Mouse (Mus musculus) limb, embryonic 11.5 days (tissue): ENCODE data around the gene Usp2. TPM values are rescaled to one million over a fixed set of nuclear protein-coding genes. Genes with fewer than 3 reads are reported as not detected.
A peak's percentile ranks its signal among the peaks of the same experiment; 100 is the strongest.

Experiments used
- ATAC-seq: fragments of 200-750 bp; cut with Nextera tagmentation; 2 replicates; pipeline ENCODE4 v1.8.0; 2017; ENCODE audit warnings: low read depth; ENCODE audit not compliant: insufficient number of reproducible peaks, low FRiP score, low TSS enrichment
- DNase-seq: peaks from one replicate; pipeline ENCODE4 v3.0.0-alpha.2; 2015; ENCODE audit warnings: low spot score
- H3K27ac ChIP-seq: fragments of 300-500 bp; sonication (generic); replicated peaks from 2 replicates; pipeline ENCODE4 v1.5.1; 2014; ENCODE audit warnings: low read depth, mild to moderate bottlenecking, low read length
- H3K27me3 ChIP-seq: fragments of 300-500 bp; sonication (generic); 2 replicates; pipeline ENCODE4 v1.6.1; 2014; ENCODE audit warnings: mild to moderate bottlenecking, low read length, mixed read lengths; ENCODE audit not compliant: control insufficient read depth, insufficient read depth
- H3K36me3 ChIP-seq: fragments of 300-500 bp; sonication (generic); 2 replicates; pipeline ENCODE4 v1.6.1; 2014; ENCODE audit warnings: mild to moderate bottlenecking, low read length, moderate library complexity, mixed read lengths; ENCODE audit not compliant: control insufficient read depth, insufficient read depth
- H3K4me1 ChIP-seq: fragments of 300-500 bp; sonication (generic); 2 replicates; pipeline ENCODE4 v1.6.1; 2014; ENCODE audit warnings: low read length, mixed read lengths; ENCODE audit not compliant: control insufficient read depth, insufficient read depth
- H3K4me2 ChIP-seq: fragments of 300-500 bp; sonication (generic); 2 replicates; pipeline ENCODE4 v1.6.1; 2014; ENCODE audit warnings: low read depth, mild to moderate bottlenecking, moderate library complexity; ENCODE audit not compliant: severe bottlenecking
- H3K4me3 ChIP-seq: fragments of 300-500 bp; sonication (generic); 2 replicates; pipeline ENCODE4 v1.5.1; 2014; ENCODE audit warnings: low read depth, low read length
- H3K9ac ChIP-seq: fragments of 300-500 bp; sonication (generic); 2 replicates; pipeline ENCODE4 v1.6.1; 2014; ENCODE audit warnings: mild to moderate bottlenecking, low read length
- H3K9me3 ChIP-seq: fragments of 300-500 bp; sonication (generic); 2 replicates; pipeline ENCODE4 v1.6.1; 2016; ENCODE audit warnings: low read length; ENCODE audit not compliant: control insufficient read depth
- WGBS: fragments of 180-500 bp; shearing (Covaris S2); extraction: QIAGEN DNeasy Blood & Tissue Kit; methylation state at CpG from one replicate; pipeline ENCODE4 v1.1.7; 2014; 5-methylcytosine and 5-hydroxymethylcytosine counted together
- polyA plus RNA-seq: library from polyadenylated mRNA; unstranded; fragments of >200 nt; fragmentation: Nextera tagmentation; extraction: Ambion mirVana; gene quantifications from 2 replicates; pipeline ENCODE4 v1.2.1, GENCODE M21; 2014

Gene Usp2
- polyA plus RNA-seq, 1 experiment from 2014 or later, result 8.7 TPM

DNA sequence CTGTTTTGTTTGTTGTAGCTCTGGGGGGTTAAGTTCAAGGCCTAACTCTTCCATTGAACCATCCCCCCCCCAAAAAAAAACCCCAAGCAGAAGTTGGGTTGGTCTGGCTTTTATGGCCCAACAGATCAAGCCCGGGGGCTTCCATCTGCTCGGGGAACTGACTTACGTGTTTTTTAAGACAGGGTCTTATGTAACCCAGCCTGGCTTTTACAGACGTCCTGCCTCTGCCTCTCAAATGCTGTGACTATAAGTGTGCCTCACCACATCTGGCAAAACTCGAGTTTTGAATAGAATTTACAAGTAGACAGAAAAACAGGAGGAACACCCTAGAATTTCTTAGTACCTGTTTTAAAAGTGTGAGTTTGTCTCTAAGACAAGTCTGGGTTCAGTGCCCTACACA, 14.8 kb downstream of the Usp2 start:
- no peak for ATAC-seq
- Histone ChIP-seq H3K9me3 (no peaks in the 10 kb centered on the region), H3K27me3 (peaks cover 15% of the 10 kb centered on the region), H3K4me3 (no peak overlapping the region), H3K36me3 (no peaks in the 10 kb centered on the region), H3K9ac (no peak overlapping the region), H3K4me2 (no peak overlapping the region), H3K4me1 (peaks cover 16% of the 10 kb centered on the region), H3K27ac (no peak overlapping the region)
- no peak for DNase-seq
- 41% methylated on average over 5 of the region's 5 CpGs for WGBS

DNA sequence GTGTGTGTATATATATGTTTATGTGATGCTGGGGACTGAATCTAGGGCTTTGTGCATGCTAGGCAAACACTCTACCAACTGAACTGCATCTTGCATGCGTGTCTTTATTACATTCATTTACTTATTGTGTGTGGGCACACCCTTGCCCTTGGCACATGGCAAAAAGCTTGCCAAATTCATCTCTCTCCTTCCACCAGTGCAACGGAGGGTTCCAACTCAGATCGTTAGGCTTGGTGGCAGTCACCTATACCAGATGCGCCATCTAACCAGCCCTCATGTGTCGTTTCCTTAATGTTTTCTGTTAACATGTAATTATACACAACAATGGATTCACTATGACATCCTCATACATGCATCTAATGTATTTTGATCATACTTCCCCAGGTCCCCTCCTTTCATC, 15.4 kb downstream of the Usp2 start:
- Histone ChIP-seq H3K36me3 (no peaks in the 10 kb centered on the region), H3K9me3 (no peaks in the 10 kb centered on the region), H3K9ac (no peak overlapping the region), H3K4me1 (peaks cover 16% of the 10 kb centered on the region), H3K4me2 (no peak overlapping the region), H3K4me3 (no peak overlapping the region), H3K27ac (no peak overlapping the region), H3K27me3 (peaks cover 17% of the 10 kb centered on the region)
- DNase-seq, result no peak
- ATAC-seq, result no peak
- WGBS, result 90% methylated on average over 5 of the region's 5 CpGs

DNA sequence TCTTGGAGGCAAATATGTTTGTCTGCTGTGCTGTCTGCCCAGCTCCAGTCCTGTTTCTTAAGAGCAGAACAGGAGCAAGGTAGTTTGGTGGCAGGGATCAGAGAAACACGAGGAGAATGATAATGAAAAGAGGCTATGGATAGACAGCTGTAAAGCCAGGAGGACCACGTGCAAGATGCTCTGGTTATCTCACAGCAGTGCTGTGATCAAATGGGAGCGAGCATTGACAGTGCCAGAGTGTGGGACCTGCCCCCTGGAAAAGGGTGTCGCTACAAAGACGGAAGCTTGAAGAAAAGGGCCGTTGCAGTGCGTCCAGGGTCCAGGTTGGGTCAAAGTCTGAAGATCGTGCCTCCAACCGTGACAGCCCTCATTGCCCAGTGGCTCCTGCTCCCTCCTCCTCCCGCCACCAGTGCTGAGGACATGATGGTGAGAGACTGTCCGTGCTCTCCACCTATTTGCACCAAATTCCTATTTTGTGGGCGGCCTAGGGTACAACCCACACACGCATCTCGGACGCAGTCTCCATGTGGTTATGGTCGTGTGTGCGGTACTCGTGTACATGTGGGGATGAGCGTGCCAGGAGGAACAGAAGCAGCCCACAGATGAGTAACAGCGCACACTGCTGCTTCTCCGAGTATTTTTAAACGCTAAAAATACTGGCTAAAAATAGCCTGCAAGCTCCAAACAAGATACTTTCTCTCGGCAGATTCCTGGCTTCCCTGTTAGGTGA, 16.7 kb downstream of the Usp2 start:
- no peaks in the 10 kb centered on the region for H3K9me3 ChIP-seq
- no peaks in the 10 kb centered on the region for H3K36me3 ChIP-seq
- ATAC-seq (no peak), DNase-seq (no peak)
- 7% methylated on average over 23 of the region's 23 CpGs for WGBS
- no peak overlapping the region for H3K9ac ChIP-seq
- peaks cover 19% of the 10 kb centered on the region for H3K4me1 ChIP-seq
- H3K27me3 ChIP-seq, result peaks cover 17% of the 10 kb centered on the region
- H3K4me3 ChIP-seq, result no peak overlapping the region
- no peak overlapping the region for H3K27ac ChIP-seq
- H3K4me2 ChIP-seq, result peak overlapping the region; percentile 99; the same call in 1 of the 2 replicates

DNA sequence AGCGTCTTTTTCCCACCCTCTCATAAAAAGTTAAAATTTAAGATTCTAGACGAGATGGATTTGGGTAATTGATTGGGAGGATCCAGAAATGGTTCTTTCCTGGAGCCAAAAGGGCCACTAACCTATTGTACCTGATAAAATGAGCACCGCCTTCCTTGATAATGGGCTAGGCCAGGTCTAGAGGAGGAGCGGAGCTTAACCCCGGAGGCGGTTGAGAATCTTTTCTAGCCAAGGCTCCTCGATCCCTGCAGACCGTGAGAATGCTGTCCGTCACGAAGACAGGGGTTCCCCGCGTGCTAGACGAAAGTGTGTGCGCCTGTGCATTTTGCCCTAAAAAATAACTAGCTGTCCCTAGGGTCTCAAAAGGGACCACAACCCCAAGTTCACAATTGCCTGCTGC, 17.4 kb downstream of the Usp2 start:
- Histone ChIP-seq H3K4me1 (peaks cover 14% of the 10 kb centered on the region), H3K4me3 (peak overlapping the region; percentile 58), H3K9ac (no peak overlapping the region), H3K36me3 (no peaks in the 10 kb centered on the region), H3K9me3 (no peaks in the 10 kb centered on the region), H3K27ac (no peak overlapping the region), H3K4me2 (peak overlapping the region; percentile 99), H3K27me3 (peaks cover 19% of the 10 kb centered on the region)
- 1% methylated on average over 14 of the region's 14 CpGs for WGBS
- no peak for DNase-seq
- no peak for ATAC-seq

DNA sequence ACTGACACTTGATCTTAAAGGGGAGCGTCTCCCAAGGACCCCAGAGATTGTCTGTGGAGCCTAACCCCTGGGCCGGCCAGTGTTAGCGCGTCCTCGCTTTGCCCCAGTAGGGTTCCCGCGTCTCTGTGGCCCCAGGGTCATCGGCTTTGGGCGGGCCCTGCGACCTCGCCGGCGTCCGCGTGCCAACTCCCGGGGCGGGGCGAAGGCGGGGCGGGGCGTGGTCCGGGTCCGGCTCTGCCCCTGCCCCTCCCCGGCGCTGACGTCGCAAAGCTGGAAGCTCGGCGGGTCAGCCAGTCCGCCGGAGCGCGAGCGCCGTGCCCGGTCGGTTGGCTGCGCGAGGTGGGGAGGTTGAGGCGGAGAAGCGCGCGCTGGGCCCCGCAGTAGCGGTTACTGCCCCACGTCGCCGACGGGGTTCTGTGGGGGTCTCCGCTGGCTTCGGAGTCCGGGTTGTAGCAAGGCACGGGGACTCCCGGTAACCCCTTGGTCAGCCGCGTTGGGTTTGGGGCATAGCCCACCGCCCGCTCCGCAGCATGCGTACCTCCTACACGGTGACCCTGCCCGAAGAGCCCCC, 17.9 kb downstream of the Usp2 start:
- H3K4me2 ChIP-seq, result peak overlapping the region; percentile 99
- peak overlapping the region; percentile 58 for H3K4me3 ChIP-seq
- H3K9me3 ChIP-seq, result no peaks in the 10 kb centered on the region
- peaks cover 19% of the 10 kb centered on the region for H3K27me3 ChIP-seq
- DNase-seq (peak; percentile 93), ATAC-seq (peak; percentile 52; the same call in 1 of the 2 replicates)
- under 1% methylated on average over 62 of the region's 62 CpGs for WGBS
- no peaks in the 10 kb centered on the region for H3K36me3 ChIP-seq
- H3K9ac ChIP-seq, result peak overlapping the region; percentile 68
- H3K4me1 ChIP-seq, result peaks cover 14% of the 10 kb centered on the region
- no peak overlapping the region for H3K27ac ChIP-seq

DNA sequence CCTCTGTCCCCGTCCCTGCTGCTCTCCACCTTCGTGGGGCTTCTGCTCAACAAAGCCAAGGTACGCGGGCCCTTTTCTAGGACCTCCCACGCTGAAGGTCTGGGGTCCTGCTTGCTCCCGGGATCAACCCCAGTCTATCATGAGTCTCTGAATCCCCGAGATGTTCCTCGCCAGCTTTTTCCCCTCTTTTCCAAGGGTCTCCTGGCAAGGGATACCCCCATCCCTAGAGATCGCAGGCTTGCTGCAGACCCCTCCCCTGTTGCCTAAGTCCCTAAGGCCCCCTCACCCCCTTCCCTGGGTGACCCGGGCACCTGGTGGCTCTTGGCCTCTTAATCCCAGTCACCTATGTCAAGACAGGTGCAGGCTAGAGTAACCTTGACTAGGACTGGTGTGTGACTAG, 18.5 kb downstream of the Usp2 start:
- H3K4me1 ChIP-seq, result peaks cover 14% of the 10 kb centered on the region
- H3K4me3 ChIP-seq, result peak overlapping the region; percentile 58
- peak overlapping the region; percentile 99 for H3K4me2 ChIP-seq
- 6% methylated on average over 10 of the region's 10 CpGs for WGBS
- ATAC-seq (no peak), DNase-seq (no peak)
- H3K9me3 ChIP-seq, result no peaks in the 10 kb centered on the region
- H3K27me3 ChIP-seq, result peaks cover 19% of the 10 kb centered on the region
- no peaks in the 10 kb centered on the region for H3K36me3 ChIP-seq
- H3K9ac ChIP-seq, result peak overlapping the region; percentile 68
- no peak overlapping the region for H3K27ac ChIP-seq

DNA sequence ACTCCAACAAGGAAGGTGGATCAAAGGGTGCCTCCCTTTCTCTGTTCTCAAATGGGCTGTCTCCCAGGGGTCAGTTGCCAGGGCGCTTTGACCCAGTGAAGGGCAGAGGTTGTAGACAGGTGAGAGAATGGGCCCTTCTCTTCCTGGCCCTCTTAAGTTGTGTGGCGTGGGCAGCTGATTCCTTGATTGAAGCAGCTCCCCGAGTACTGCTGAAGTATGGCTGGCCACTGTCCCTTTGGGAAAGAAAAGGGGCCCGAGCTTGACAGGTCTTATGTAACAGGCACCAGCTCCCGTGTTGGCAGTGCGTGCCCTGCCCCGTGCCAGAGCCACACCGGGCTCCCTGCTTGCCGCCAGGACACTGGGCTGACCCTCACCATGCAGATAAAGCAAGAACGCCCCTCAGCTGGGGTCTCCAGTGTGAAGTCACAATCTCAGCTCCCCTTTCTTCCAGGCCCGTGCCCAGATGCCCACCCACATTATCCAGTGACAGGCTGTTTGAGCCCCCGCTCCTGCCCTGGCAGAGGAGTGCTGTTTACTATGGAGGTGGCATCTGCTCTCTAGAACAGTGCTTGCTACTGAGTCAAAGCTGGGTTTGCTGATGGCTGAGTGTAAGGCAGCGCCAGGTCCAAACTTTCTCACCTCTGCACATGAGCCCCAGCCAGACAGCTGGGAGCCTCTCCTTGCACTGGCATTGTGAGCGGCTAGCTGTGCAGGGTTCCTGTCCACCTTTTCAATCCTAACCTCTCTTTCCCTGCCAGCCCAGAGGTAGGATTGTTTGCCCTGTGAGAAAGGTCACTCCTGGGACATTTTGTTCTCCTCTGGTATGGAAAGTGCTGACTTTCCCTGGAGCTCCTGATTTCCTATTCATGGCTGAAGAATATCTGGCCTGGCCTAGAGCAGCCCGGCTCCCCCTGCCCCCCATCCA, 19.2 kb downstream of the Usp2 start:
- H3K27me3 ChIP-seq, result peaks cover 19% of the 10 kb centered on the region
- peaks cover 14% of the 10 kb centered on the region for H3K4me1 ChIP-seq
- 64% methylated on average over 15 of the region's 15 CpGs for WGBS
- no peak overlapping the region; the same call in 1 of the 2 replicates for H3K4me2 ChIP-seq
- H3K27ac ChIP-seq, result no peak overlapping the region
- no peak for DNase-seq
- no peak for ATAC-seq
- no peak overlapping the region for H3K9ac ChIP-seq
- no peaks in the 10 kb centered on the region for H3K36me3 ChIP-seq
- no peak overlapping the region for H3K4me3 ChIP-seq
- H3K9me3 ChIP-seq, result no peaks in the 10 kb centered on the region

DNA sequence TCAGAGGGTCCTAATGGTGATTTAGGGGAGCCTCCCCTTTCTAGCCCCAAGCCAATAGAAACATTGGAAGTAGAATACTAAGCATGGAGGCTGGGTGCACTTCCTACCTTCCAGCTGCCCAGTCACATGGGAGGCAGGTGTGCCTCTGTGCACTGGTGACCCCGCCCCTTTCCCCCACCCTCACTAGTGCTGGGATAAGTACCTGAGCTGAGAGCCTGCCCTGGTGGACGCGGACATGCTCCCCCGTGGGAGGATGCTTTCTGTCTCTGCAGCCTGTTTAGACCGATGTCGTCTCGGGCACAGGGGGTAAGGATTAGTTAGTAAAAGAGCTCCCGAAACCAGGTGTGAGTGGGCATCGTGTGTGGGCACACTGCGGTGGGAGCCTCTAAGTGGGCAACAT, 20.1 kb downstream of the Usp2 start:
- no peak overlapping the region for H3K27ac ChIP-seq
- peaks cover 19% of the 10 kb centered on the region for H3K27me3 ChIP-seq
- no peak for DNase-seq
- no peak overlapping the region for H3K4me2 ChIP-seq
- 42% methylated on average over 10 of the region's 10 CpGs for WGBS
- H3K4me1 ChIP-seq, result peaks cover 9% of the 10 kb centered on the region
- ATAC-seq, result no peak
- H3K36me3 ChIP-seq, result no peaks in the 10 kb centered on the region
- no peak overlapping the region for H3K9ac ChIP-seq
- H3K9me3 ChIP-seq, result no peaks in the 10 kb centered on the region
- no peak overlapping the region for H3K4me3 ChIP-seq
